Mouse (Mus musculus): ENCODE measurements around the gene Banf2.

The Banf2 gene

GRCm38 (mm10) chr2:144032664-144033063 lies at the start of gene Banf2:
Gene Banf2 (plus strand): TSS chr2:144033059.
- no peak for DNase-seq (ENCODE audit: inconsistent age in 2 of 2, low spot score in 1 of 2)

GRCm38 (mm10) chr2:143983482-143983881 lies 49.4 kb upstream of the Banf2 start:
- no peak for DNase-seq (ENCODE audit: inconsistent age in 2 of 2, low spot score in 1 of 2)

GRCm38 (mm10) chr2:143987485-143987884 lies 45.4 kb upstream of the Banf2 start:
- DNase-seq (ENCODE audit: inconsistent age in 2 of 2, low spot score in 1 of 2) = no peak

GRCm38 (mm10) chr2:143988016-143988415 lies 44.8 kb upstream of the Banf2 start:
- no peak for DNase-seq (ENCODE audit: inconsistent age in 2 of 2, low spot score in 1 of 2)

- peak; percentile 34 to 65 for DNase-seq (ENCODE audit: inconsistent age in 2 of 2, low spot score in 1 of 2)
Measured at GRCm38 (mm10) chr2:143990997-143991396, 41.9 kb upstream of the Banf2 start.

- peak; percentile 32 to 70 for DNase-seq (ENCODE audit: inconsistent age in 2 of 2, low spot score in 1 of 2)
Measured at GRCm38 (mm10) chr2:143991964-143992672, 40.7 kb upstream of the Banf2 start.

- DNase-seq (ENCODE audit: inconsistent age in 2 of 2, low spot score in 1 of 2) = no peak
Measured at GRCm38 (mm10) chr2:143992977-143993376, 39.9 kb upstream of the Banf2 start.

- no peak for DNase-seq (ENCODE audit: inconsistent age in 2 of 2, low spot score in 1 of 2)
Measured at GRCm38 (mm10) chr2:144002229-144002984, 30.5 kb upstream of the Banf2 start.

- peak in 1 of 2 experiments; percentile 68 for DNase-seq (ENCODE audit: inconsistent age in 2 of 2, low spot score in 1 of 2)
Measured at GRCm38 (mm10) chr2:144003544-144003943, 29.3 kb upstream of the Banf2 start.

- no peak for DNase-seq (ENCODE audit: inconsistent age in 2 of 2, low spot score in 1 of 2)
Measured at GRCm38 (mm10) chr2:144005166-144005955, 27.5 kb upstream of the Banf2 start.

GRCm38 (mm10) chr2:144006686-144007085 lies 26.2 kb upstream of the Banf2 start:
- no peak for DNase-seq (ENCODE audit: inconsistent age in 2 of 2, low spot score in 1 of 2)

GRCm38 (mm10) chr2:144007211-144007610 lies 25.6 kb upstream of the Banf2 start:
- DNase-seq (ENCODE audit: inconsistent age in 2 of 2, low spot score in 1 of 2) = peak in 1 of 2 experiments; percentile 23

GRCm38 (mm10) chr2:144009081-144009480 lies 23.8 kb upstream of the Banf2 start:
- no peak for DNase-seq (ENCODE audit: inconsistent age in 2 of 2, low spot score in 1 of 2)

- DNase-seq (ENCODE audit: inconsistent age in 2 of 2, low spot score in 1 of 2) = peak; percentile 73 to 88
Measured at GRCm38 (mm10) chr2:144009551-144010281, 23.1 kb upstream of the Banf2 start.

- peak; percentile 91 to 96 for DNase-seq (ENCODE audit: inconsistent age in 2 of 2, low spot score in 1 of 2)
Measured at GRCm38 (mm10) chr2:144010282-144011044, 22.4 kb upstream of the Banf2 start.

GRCm38 (mm10) chr2:144011080-144011551 lies 21.7 kb upstream of the Banf2 start, which contains the start of gene Rrbp1:
Gene Rrbp1 (minus strand): TSS chr2:144011263.
- peak; percentile 99 to 100 for DNase-seq (ENCODE audit: inconsistent age in 2 of 2, low spot score in 1 of 2)

GRCm38 (mm10) chr2:144014051-144014450 lies 18.8 kb upstream of the Banf2 start:
- no peak for DNase-seq (ENCODE audit: inconsistent age in 2 of 2, low spot score in 1 of 2)

- DNase-seq (ENCODE audit: inconsistent age in 2 of 2, low spot score in 1 of 2) = no peak
Measured at GRCm38 (mm10) chr2:144014481-144014880, 18.4 kb upstream of the Banf2 start.

GRCm38 (mm10) chr2:144015861-144016260 lies 17.0 kb upstream of the Banf2 start:
- DNase-seq (ENCODE audit: inconsistent age in 2 of 2, low spot score in 1 of 2) = no peak

- no peak for DNase-seq (ENCODE audit: inconsistent age in 2 of 2, low spot score in 1 of 2)
Measured at GRCm38 (mm10) chr2:144019971-144020370, 12.9 kb upstream of the Banf2 start.
